Comparison of ENCODE assay signal across 8 mouse cellular contexts in the genomic region with DNA sequence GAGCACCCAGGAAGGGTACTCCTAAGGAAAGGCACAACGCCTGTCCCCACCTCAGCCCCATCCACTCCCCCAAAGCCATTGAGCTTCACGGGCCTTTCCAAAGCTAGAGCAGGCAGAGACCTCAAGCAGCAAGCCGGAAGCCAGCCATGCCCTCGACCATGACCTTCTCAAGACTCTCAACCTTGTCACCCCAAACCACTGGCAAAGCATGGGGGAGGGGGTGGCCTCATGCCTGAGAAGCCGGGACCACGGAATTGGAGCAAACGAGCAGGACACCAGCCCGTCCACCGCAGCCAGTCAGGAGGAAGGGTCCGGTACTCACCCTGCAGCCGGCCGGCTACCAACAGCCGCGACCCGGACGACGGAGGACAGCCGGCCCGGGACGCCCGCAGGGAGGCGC. TPM values are rescaled to one million over a fixed set of nuclear protein-coding genes. Genes with fewer than 3 reads are reported as not detected.
DNase-seq lines count a peak whose midpoint lies in the region; ATAC-seq and TF ChIP-seq lines count a peak whose summit lies in the region.

No protein-coding gene starts in this region.

- peak overlapping the region; percentile 81 for H3K9ac ChIP-seq in heart, embryonic 15.5 days

- H3K36me3 ChIP-seq in heart, embryonic 15.5 days = no peaks in the 10 kb centered on the region
- H3K36me3 ChIP-seq in E14TG2a.4 (ENCODE audit: insufficient read depth, low read length) (peaks cover 39% of the 10 kb centered on the region), macrophage (ENCODE audit: inconsistent target) (no peaks in the 10 kb centered on the region)
- H3K36me3 ChIP-seq in embryonic facial prominence, embryonic 10.5 days (replicated peaks) = peaks cover 27% of the 10 kb centered on the region

- peak overlapping the region; percentile 83 for H3K4me3 ChIP-seq in heart, embryonic 15.5 days
- H3K4me3 ChIP-seq in E14TG2a.4 (replicated peaks; ENCODE audit: low read length) (peak overlapping the region; percentile 100), macrophage (ENCODE audit: inconsistent target) (peak overlapping the region; percentile 97)
- H3K4me3 ChIP-seq in embryonic facial prominence, embryonic 10.5 days = peak overlapping the region; percentile 97

- 0% methylated on average over 22 of the region's 22 CpGs for WGBS in heart, embryonic 15.5 days
- under 1% methylated on average over 22 of the region's 22 CpGs for WGBS in embryonic facial prominence, embryonic 10.5 days
- WGBS in macrophage (ENCODE audit: missing documents) = under 1% methylated on average over 22 of the region's 22 CpGs

- peaks cover 18% of the 10 kb centered on the region for H3K4me1 ChIP-seq in heart, embryonic 15.5 days (replicated peaks)
- peaks cover 72% of the 10 kb centered on the region for H3K4me1 ChIP-seq in E14TG2a.4 (replicated peaks; ENCODE audit: low read depth, low read length)
- peaks cover 24% of the 10 kb centered on the region for H3K4me1 ChIP-seq in embryonic facial prominence, embryonic 10.5 days

- H3K79me2 ChIP-seq in macrophage (ENCODE audit: inconsistent target) = peaks cover 52% of the 10 kb centered on the region

- DNase-seq in heart, adult 18-20 months = no peak
- no peak for DNase-seq in embryonic facial prominence, embryonic 10.5 days (ENCODE audit: low spot score)
- no peak for DNase-seq in adipocyte (ENCODE audit: low spot score)
- DNase-seq in yolk sac, embryonic 10.5 days (ENCODE audit: low spot score) = no peak

- no peak for TF ChIP-seq CTCF in E14TG2a.4 (conservative IDR thresholded peaks at IDR 0.05; ENCODE audit: low read length)

- H3K27me3 ChIP-seq in heart, embryonic 15.5 days = no peaks in the 10 kb centered on the region
- H3K27me3 ChIP-seq in E14TG2a.4 (ENCODE audit: insufficient read depth, low read length) = no peaks in the 10 kb centered on the region
- no peaks in the 10 kb centered on the region for H3K27me3 ChIP-seq in embryonic facial prominence, embryonic 10.5 days (replicated peaks; ENCODE audit: low read depth, poor library complexity, severe bottlenecking)

- H3K9me3 ChIP-seq in heart, embryonic 15.5 days (replicated peaks) = no peaks in the 10 kb centered on the region
- H3K9me3 ChIP-seq in E14TG2a.4 (ENCODE audit: low read length) = no peaks in the 10 kb centered on the region
- H3K9me3 ChIP-seq in embryonic facial prominence, embryonic 10.5 days = no peaks in the 10 kb centered on the region

- ATAC-seq in heart, embryonic 15.5 days (replicated peaks; ENCODE audit: insufficient number of reproducible peaks, insufficient read depth, low FRiP score, low read depth) = no peak
- peak; percentile 16 for ATAC-seq in inflammation-experienced regulatory T-cells, adult 6 months

- peak overlapping the region; percentile 74 for H3K27ac ChIP-seq in heart, embryonic 15.5 days
- peak overlapping the region; percentile 96 for H3K27ac ChIP-seq in embryonic facial prominence, embryonic 10.5 days (replicated peaks)
- peak overlapping the region; percentile 36 for H3K27ac ChIP-seq in macrophage

- H3K4me2 ChIP-seq in heart, embryonic 15.5 days = peak overlapping the region; percentile 82

RNA-seq across cellular contexts. Expression of a gene that starts 0.5 kb away (rescaled TPM):
- 58.7 and 61.7 TPM in 2 replicates for polyA plus RNA-seq in heart, embryonic 15.5 days (2015; fragmentation: Nextera tagmentation; extraction: Ambion mirVana)
- 100 to 1,000 TPM; 134 to 150 TPM for total RNA-seq in heart, adult 18-20 months (2021)
- 56.7 and 58.0 TPM in 2 replicates for polyA plus RNA-seq in embryonic facial prominence, embryonic 10.5 days (2016; fragmentation: Nextera tagmentation; extraction: Ambion mirVana)
- polyA plus RNA-seq in inflammation-experienced regulatory T-cells, adult 6 months (2017; shearing (Covaris generic)) = 10 to 100 TPM in 2 of 3 experiments, 1 to 10 TPM in 1; 9.5 to 13.4 (median 11.6) TPM
- total RNA-seq in macrophage (2018; cell fraction: chromatin; rRNA removed) = 10 to 100 TPM; 29.3 to 88.1 (median 57.0) TPM
- total RNA-seq in macrophage (2018; cell fraction: cytosol; rRNA removed) = 10 to 100 TPM; 17.5 to 38.2 (median 26.0) TPM
- 10 to 100 TPM; 20.6 to 69.4 (median 35.8) TPM for total RNA-seq in macrophage (2018; cell fraction: nucleus; rRNA removed)
- polyA plus RNA-seq in macrophage (2018) = 21.0 to 37.1 TPM (median 22.2 TPM) in 3 replicates

Comparison
In these comparisons a context has a peak if more than half of its experiments do, and no peak if none do; other contexts are left out.
1. H3K27ac ChIP-seq: peak in every context shown above with its lines; median percentile 96 in embryonic facial prominence, embryonic 10.5 days; 74 in heart, embryonic 15.5 days; 36 in macrophage.